Mouse (Mus musculus): ENCODE results near the gene Rbm39.

The Rbm39 gene

GRCm38 (mm10) chr2:156111358-156112079 lies 68.5 kb downstream of the Rbm39 start, which contains the start of the genes Cpne1 and Rbm12:
Gene Cpne1 (minus strand): TSS chr2:156111965.
Gene Rbm12 (minus strand): TSS chr2:156111978.
- peak; percentile 92 for DNase-seq (ENCODE audit: low spot score)

GRCm38 (mm10) chr2:156110627-156111357 lies 69.2 kb downstream of the Rbm39 start:
- DNase-seq (ENCODE audit: low spot score): peak; percentile 62

Measured in adipocyte (in vitro differentiated cells).